Mouse (Mus musculus) gastrocnemius, adult 2 months (tissue): ENCODE results near the gene Abtb1. TPM values are rescaled to one million over a fixed set of nuclear protein-coding genes. Genes with fewer than 3 reads are reported as not detected.

Source experiments
- DNase-seq: peaks from one replicate; pipeline ENCODE4 v3.0.0; 2022
- H3K27ac ChIP-seq: fragments of 200-600 bp; 2 replicates; pipeline ENCODE4 v1.8.1; 2022; ENCODE audit warnings: mild to moderate bottlenecking
- H3K4me3 ChIP-seq: fragments of 200-600 bp; 2 replicates; pipeline ENCODE4 v1.8.1; 2022; ENCODE audit warnings: mild to moderate bottlenecking, moderate library complexity
- CTCF ChIP-seq: fragments of 200-600 bp; IDR thresholded peaks from 2 replicates; pipeline ENCODE4 v1.8.1; 2022; ENCODE audit warnings: antibody characterized with exemption, mild to moderate bottlenecking, moderate library complexity
- intact Hi-C: fragments of 180-260 bp; cut with DNase I; formaldehyde crosslinking; loops from one replicate; pipeline ENCODE4 v1.15.1; 2025
- total RNA-seq, 2 experiments: library from RNA; stranded (reverse); gene quantifications; 2 replicates each; pipeline ENCODE4 v1.2.3; 2021

Abtb1 gene
- total RNA-seq, 2 experiments from 2014 or later = 16.9 to 22.7 TPM

DNA sequence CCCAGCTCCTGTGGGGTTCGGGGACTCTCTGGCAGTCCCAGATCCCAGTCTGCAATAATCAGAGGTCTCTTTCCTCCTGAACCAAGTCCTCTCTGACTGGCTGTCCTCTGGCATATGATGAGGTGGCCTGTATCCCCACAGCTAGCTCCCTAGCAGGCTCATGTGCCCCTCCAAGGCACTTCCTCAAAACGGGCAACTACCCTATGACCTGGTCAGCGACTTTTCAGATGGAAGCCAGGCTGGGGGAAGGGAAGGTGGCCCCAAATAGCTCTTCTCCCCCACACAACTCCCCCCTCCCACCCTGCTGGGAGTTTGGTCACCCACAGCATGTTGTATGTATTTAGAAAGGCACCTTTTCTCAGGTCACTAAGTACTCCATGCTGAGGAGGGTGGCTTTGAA, 15.7 kb downstream of the Abtb1 start:
- DNase-seq = no peak
- intact Hi-C loops = loop anchor here (5.0 kb wide), 1 partner anchor 204 kb away; no protein-coding TSS in a partner anchor
- H3K27ac ChIP-seq = peak overlapping the region; percentile 77
- no peak overlapping the region for H3K4me3 ChIP-seq
- TF ChIP-seq CTCF = no peak

DNA sequence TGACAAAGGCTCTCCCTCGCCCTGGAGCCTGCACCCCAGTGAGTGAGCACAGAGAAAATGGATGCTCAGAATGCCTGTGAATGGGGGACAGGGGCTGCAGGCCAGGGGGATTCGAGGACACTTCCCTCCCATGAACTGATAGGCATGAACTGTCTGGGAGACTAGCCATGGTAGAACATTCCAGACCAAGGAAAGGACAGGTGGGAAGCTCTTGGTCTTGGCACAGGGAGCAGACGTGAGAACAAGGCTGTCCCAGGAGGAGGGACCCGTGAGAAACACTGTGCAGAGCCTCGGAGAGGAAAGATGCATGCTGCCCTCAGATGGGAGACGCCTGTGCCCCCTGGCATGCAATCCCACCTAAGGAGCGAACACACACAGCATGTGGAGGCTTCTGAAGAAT, 17.6 kb downstream of the Abtb1 start:
- Histone ChIP-seq H3K4me3 (no peak overlapping the region), H3K27ac (no peak overlapping the region)
- DNase-seq = peak; percentile 15
- no peak for TF ChIP-seq CTCF
- intact Hi-C loops = loop anchor here (5.0 kb wide), 1 partner anchor 92 kb away; no protein-coding TSS in a partner anchor

DNA sequence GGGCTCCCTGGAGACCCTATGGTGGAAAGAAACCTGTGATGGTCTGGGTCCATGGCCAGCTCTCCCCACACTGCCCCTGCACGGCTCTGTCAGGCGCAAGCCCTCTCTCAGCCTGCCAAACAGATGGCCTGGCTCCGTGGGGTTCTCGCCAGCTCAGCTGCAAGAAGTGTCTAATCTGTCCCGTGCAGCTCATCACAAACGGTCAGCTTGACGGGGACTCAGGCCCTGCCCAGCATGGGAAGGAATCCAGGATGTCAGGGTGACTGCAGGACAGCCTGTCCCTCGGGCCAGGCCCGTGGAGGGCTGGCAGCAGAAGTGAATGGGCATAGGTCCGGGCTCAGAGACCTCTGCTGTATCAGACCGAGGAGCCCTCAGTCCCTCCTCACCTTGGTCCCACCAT, 19.9 kb downstream of the Abtb1 start:
- intact Hi-C loops = loop anchor here (5.0 kb wide), 1 partner anchor 90 kb away; no protein-coding TSS in a partner anchor
- no peak for TF ChIP-seq CTCF
- no peak overlapping the region for H3K4me3 ChIP-seq
- H3K27ac ChIP-seq = peak overlapping the region; percentile 60
- DNase-seq = peak; percentile 88

DNA sequence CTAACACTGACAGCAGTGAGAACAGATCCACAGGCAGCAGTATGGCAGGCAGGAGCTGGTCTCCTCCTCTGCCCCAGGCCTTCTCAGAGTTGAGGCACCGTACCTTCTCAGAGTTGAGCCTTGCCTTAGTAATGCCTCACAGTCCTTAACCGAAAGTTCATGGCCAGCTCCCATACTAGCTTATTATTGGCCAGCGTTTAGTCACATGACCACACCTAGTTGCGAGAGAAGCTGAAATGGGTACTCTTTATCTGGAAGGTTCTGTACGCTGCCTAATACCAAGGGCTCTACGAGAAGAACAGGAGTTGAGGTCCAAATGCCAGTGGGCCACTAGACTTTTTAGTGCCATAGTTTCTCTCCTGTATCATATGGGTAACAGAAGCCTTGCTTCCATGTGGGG, 20.5 kb downstream of the Abtb1 start:
- no peak for TF ChIP-seq CTCF
- intact Hi-C loops = loop anchor here (5.0 kb wide), 1 partner anchor 89 kb away; no protein-coding TSS in a partner anchor
- no peak overlapping the region for H3K4me3 ChIP-seq
- no peak for DNase-seq
- H3K27ac ChIP-seq = peak overlapping the region; percentile 60

DNA sequence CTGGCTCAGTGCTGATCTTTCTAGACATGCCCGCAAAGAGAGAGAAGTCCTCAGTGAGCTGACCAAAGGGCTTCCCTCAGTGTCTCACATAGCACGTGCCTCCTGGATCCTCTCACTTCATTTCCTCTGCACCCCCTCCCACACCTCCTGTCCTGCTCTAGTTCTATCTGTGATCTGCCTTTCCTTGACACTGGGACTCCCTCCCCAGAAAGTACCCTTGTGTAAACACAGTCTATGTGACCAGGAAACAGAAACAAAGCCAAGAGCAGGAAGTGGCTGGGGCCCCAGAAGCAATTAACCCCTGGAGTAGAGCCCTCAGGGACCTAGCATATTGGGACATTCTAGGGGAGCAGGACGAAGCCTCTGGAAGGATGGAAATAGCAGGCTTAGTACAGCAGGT, 20.9 kb downstream of the Abtb1 start:
- H3K27ac ChIP-seq = peak overlapping the region; percentile 60
- no peak for TF ChIP-seq CTCF
- intact Hi-C loops = loop anchor here (5.0 kb wide), 1 partner anchor 89 kb away; no protein-coding TSS in a partner anchor
- H3K4me3 ChIP-seq = no peak overlapping the region
- no peak for DNase-seq

DNA sequence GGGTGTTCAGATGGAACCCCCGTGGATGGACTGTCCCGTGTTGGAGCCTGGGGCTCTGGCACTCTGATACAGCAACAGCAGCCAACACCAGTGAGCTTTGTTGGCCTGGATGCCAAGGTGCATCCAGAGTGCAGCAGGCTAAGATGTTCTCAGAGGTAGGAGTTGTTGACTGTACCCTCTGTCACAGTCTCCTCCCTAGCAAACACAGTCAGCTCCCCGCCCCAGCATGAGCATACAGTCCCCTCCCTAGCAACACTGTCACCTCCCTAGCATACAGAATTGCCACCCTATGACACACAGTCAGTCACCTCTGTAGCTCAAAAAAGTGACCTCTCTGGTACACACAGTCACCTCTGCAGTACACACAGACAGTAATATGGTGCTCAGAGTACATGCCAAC, 24.9 kb downstream of the Abtb1 start:
- peak; percentile 15 for DNase-seq
- Histone ChIP-seq H3K27ac (peak overlapping the region; percentile 43; the same call in 1 of the 2 replicates), H3K4me3 (no peak overlapping the region)
- intact Hi-C loops = no loop called here
- TF ChIP-seq CTCF = no peak

DNA sequence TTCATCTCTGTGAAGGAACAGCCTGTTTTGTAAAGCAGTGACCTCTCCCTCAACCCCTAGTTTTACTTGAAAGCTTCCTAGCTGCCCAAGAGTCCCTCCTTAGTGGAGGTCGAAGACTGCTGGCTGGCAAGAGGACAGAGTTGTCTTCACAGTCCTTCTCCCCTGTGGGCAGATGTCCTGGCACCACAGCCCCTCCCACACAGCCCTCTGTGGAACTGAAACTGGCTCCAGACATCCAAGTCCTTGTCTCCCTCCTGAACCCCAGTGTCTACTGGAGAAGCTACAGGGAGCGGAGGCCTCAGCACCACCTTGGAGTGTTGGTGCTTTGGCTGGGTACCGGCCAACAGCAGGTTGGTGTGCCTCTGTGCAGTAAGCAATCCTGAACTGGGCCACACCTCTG, 26.3 kb downstream of the Abtb1 start:
- H3K4me3 ChIP-seq = no peak overlapping the region
- intact Hi-C loops = no loop called here
- TF ChIP-seq CTCF = no peak
- H3K27ac ChIP-seq = peak overlapping the region; percentile 49
- no peak for DNase-seq

DNA sequence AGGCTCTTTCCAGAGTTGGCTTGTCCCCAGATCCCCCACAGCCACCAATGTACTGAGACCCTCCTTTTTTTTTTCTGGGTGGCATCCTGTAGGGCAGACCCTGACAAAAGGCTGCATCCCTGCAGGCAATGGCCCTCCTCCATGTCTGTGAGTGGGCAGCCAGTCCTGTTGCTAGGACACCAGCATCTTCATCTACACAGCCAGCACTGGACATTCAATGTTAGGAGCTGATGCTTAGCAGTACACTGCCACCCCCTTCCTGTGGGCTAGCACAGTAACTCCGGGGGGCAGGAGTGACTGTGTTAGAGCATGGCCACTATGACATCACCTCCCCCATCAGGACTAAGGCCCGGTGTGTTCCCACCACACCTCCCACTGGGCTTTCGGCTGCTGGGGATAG, 26.7 kb downstream of the Abtb1 start:
- intact Hi-C loops = no loop called here
- H3K4me3 ChIP-seq = no peak overlapping the region
- no peak for DNase-seq
- H3K27ac ChIP-seq = no peak overlapping the region
- no peak for TF ChIP-seq CTCF

DNA sequence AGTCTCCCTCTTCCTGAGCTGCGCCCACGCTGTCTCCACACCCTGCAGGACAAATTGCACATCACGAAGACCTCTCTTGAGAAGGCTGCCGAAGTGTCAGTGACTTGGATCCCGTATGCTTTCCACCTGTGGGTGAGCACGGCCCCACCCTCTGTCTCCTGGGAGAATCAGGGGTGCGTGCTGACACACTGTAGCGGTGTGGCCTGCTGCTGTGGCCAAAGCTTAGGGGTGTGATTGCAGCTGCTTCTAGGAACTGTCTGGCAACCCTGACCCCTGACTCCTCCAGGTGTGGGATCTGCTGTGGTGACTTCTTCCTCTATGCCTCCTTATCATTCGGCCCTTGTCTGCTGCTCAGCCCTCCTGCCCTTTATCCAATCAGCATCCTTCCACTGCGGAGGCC, 28.0 kb downstream of the Abtb1 start:
- peak; percentile 18 for DNase-seq
- intact Hi-C loops = no loop called here

DNA sequence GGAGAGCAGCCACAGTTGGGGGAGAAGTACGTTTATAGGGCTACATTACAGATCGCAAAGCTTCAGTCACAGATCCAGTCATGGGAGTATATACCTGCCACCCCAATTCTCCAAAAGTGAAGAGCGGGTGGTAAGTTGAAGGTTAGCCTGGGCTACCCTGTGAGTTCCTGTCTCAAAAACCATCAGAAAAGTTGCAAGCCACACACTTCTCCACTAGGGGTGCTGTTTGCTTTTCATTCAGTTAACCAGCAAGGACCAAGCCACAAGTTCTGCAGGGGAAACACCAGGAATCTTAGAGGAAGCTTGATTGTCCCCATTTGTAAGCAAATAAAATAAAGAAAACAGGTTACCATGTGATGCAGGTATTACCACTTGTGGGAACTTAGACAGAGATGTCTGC, 28.9 kb downstream of the Abtb1 start:
- DNase-seq = peak; percentile 18
- intact Hi-C loops = no loop called here
- no peak overlapping the region for H3K4me3 ChIP-seq
- peak; percentile 81 for TF ChIP-seq CTCF
- H3K27ac ChIP-seq = peak overlapping the region; percentile 61

More for the DNA sequence above, 28.0 kb downstream of the Abtb1 start:
- Histone ChIP-seq H3K27ac (no peak overlapping the region), H3K4me3 (no peak overlapping the region)
- TF ChIP-seq CTCF = no peak

DNA sequence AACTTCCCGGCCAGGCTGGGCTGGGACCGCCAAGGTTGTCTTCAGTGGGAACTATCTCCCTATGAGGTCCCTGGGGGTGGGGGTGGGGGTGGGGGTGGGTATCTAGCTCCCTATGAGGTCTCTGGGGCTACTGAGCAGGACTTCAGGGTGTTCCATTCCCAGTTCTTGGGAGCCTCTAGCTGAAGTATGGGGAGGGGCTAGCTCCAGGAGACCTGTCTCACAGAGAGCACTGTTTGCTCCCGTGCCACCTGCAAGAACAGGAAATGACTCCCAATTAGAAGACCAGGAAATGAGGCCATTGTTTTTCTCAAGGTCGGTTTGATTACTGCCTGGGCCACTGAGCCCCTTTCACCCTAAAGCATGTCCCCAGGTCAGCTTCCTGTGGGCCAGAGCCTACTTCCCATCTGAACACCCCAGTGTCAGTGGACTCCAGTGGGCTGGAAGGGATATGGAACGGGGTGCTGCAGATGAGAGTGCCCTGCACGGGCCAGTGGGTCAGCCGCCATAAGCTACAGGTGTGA, 29.8 kb downstream of the Abtb1 start:
- peak overlapping the region; percentile 61 for H3K27ac ChIP-seq
- H3K4me3 ChIP-seq = no peak overlapping the region
- DNase-seq = peak; percentile 33
- TF ChIP-seq CTCF = no peak
- intact Hi-C loops = no loop called here

DNA sequence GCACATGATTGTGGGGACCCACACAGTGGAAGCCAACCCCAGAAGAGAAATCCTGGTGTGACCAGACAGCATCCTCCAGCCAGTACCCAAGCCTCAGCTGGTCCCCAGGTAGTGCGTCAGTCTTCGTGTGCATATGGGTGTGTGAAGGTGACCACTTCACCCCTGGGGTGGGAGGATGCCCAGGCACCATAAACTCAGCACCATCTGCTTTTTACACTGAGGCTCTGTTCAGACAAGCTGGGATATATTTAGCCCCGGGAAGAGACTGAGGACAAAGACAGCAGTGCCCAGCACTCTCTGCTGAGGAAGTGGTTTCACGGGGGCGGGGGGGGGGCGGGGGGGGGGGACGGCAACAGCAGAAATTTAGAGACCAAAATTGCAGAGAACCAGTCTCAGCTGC, 30.4 kb downstream of the Abtb1 start:
- no peak for TF ChIP-seq CTCF
- intact Hi-C loops = no loop called here
- peak overlapping the region; percentile 21; the same call in 1 of the 2 replicates for H3K4me3 ChIP-seq
- peak; percentile 23 for DNase-seq
- H3K27ac ChIP-seq = peak overlapping the region; percentile 61

DNA sequence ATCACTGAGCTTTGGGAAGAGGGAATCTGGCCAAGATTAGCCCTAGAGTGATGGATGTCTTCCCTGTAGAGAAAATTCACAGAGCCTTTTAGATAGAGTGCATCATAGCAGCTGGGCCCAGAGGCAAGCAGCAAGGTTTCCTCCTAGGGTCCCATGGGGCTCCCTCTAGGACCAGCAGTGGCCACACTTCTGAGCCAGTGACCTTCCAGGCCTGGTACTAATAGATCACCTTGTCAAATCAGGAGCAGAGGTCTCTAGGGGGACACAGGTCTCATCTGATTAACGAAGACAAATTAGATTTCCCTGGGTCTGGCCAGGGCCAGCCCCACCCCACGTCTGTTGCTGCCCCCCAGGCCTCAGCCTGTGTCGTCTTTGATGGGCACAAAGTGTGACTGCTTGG, 31.5 kb downstream of the Abtb1 start:
- Histone ChIP-seq H3K27ac (peak overlapping the region; percentile 61), H3K4me3 (no peak overlapping the region)
- no peak for TF ChIP-seq CTCF
- DNase-seq = no peak
- intact Hi-C loops = no loop called here
